Mouse (Mus musculus): ENCODE data around the gene Golga2.

DNA sequence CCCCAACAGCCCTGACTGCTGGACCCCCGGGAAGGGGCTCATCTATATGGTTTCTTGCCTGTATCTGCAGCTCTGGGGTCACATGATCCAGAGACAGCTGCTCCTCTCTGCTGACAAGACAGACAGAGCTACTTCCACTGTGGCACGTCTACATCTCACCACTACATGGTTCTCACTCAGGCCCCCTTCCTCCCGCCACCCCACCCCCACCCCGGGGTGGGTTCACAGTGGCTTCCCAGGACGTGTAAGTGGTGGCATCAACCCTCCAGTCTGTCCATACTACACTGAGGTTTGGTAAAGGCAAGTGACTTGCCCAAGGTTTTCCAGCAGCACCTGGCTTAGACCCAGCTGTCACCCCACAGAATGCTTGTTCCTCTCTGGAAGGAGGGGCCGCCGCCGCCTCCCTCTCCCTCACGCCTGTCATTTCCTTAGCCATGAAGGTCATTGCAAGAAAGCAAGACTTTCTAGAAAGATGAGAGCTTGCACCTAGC lies 64.3 kb downstream of the Golga2 start:
- no peak for TF ChIP-seq CTCF (IDR thresholded peaks at IDR 0.05; ENCODE audit: low read depth)
- no peak for TF ChIP-seq EP300 (IDR thresholded peaks at IDR 0.05; ENCODE audit: low read depth)

All from liver, postnatal 0 days (tissue).